Mouse (Mus musculus) testis, adult 2 months (tissue): Measurements from ENCODE around the gene Iqcc.

Source experiments
- CTCF ChIP-seq: fragments of 200-500 bp; IDR thresholded peaks from 2 replicates; pipeline ENCODE4 v1.5.1; 2012; ENCODE audit warnings: low read depth, mild to moderate bottlenecking, inconsistent platforms, low read length, moderate library complexity; ENCODE audit not compliant: control insufficient read depth, insufficient read depth, insufficient replicate concordance
- POLR2A ChIP-seq: fragments of 200-500 bp; IDR thresholded peaks from 2 replicates; pipeline ENCODE4 v1.6.1; 2012; ENCODE audit warnings: low read depth, mild to moderate bottlenecking, inconsistent platforms, low read length, moderate library complexity; ENCODE audit not compliant: control insufficient read depth

- no peak for TF ChIP-seq CTCF
- no peak for TF ChIP-seq POLR2A
Observed at GRCm38 (mm10) chr4:129610026-129610425, 8.9 kb downstream of the Iqcc start.
